Mouse (Mus musculus) hindbrain, embryonic 11.5 days (tissue): ENCODE data around the gene Plch1. TPM values are rescaled to one million over a fixed set of nuclear protein-coding genes. Genes with fewer than 3 reads are reported as not detected.

Experiments
- ATAC-seq: fragments of 200-750 bp; cut with Nextera tagmentation; 2 replicates; pipeline ENCODE4 v1.8.0; 2017; ENCODE audit warnings: mild to moderate bottlenecking, moderate TSS enrichment, moderate library complexity; ENCODE audit not compliant: low FRiP score
- DNase-seq: peaks from one replicate; pipeline ENCODE4 v3.0.0-alpha.2; 2015; ENCODE audit warnings: low spot score
- H3K27ac ChIP-seq: fragments of 300-500 bp; sonication (generic); 2 replicates; pipeline ENCODE4 v1.5.1; 2014; ENCODE audit warnings: mild to moderate bottlenecking, low read depth, low read length
- H3K27me3 ChIP-seq: fragments of 300-500 bp; sonication (generic); 2 replicates; pipeline ENCODE4 v1.6.1; 2014; ENCODE audit warnings: mild to moderate bottlenecking, low read length, moderate library complexity, mixed read lengths; ENCODE audit not compliant: control insufficient read depth, insufficient read depth
- H3K36me3 ChIP-seq: fragments of 300-500 bp; sonication (generic); 2 replicates; pipeline ENCODE4 v1.6.1; 2014; ENCODE audit warnings: mild to moderate bottlenecking, low read length, moderate library complexity, mixed read lengths; ENCODE audit not compliant: control insufficient read depth, insufficient read depth
- H3K4me1 ChIP-seq: fragments of 300-500 bp; sonication (generic); replicated peaks from 2 replicates; pipeline ENCODE4 v1.6.1; 2014; ENCODE audit warnings: low read length, mixed read lengths; ENCODE audit not compliant: control insufficient read depth, insufficient read depth
- H3K4me2 ChIP-seq: fragments of 300-500 bp; sonication (generic); replicated peaks from 2 replicates; pipeline ENCODE4 v1.6.1; 2014; ENCODE audit warnings: mild to moderate bottlenecking, low read depth, low read length
- H3K4me3 ChIP-seq: fragments of 300-500 bp; sonication (generic); 2 replicates; pipeline ENCODE4 v1.5.1; 2014; ENCODE audit warnings: low read depth, low read length
- H3K9ac ChIP-seq: fragments of 300-500 bp; sonication (generic); 2 replicates; pipeline ENCODE4 v1.6.1; 2014; ENCODE audit warnings: low read depth, low read length
- H3K9me3 ChIP-seq: fragments of 300-500 bp; sonication (generic); 2 replicates; pipeline ENCODE4 v1.6.1; 2016; ENCODE audit warnings: low read length; ENCODE audit not compliant: control insufficient read depth
- WGBS: fragments of 180-500 bp; shearing (Covaris S2); extraction: QIAGEN DNeasy Blood & Tissue Kit; methylation state at CpG from one replicate; pipeline ENCODE4 v1.1.7; 2014; 5-methylcytosine and 5-hydroxymethylcytosine counted together
- polyA plus RNA-seq: library from polyadenylated mRNA; unstranded; fragments of >200 nt; fragmentation: Nextera tagmentation; extraction: Ambion mirVana; gene quantifications from 2 replicates; pipeline ENCODE4 v1.2.1, GENCODE M21; 2014

Gene Plch1
- polyA plus RNA-seq, 1 experiment from 2014 or later: 34.6 TPM

- no peaks in the 10 kb centered on the region for H3K27me3 ChIP-seq
- ATAC-seq: no peak
- 77% methylated on average over 1 of the region's 1 CpGs for WGBS
- H3K27ac ChIP-seq: no peak overlapping the region
- no peaks in the 10 kb centered on the region for H3K4me1 ChIP-seq
- no peak for DNase-seq
- H3K36me3 ChIP-seq: no peaks in the 10 kb centered on the region
- no peak overlapping the region for H3K4me2 ChIP-seq
- H3K4me3 ChIP-seq: no peak overlapping the region
- H3K9me3 ChIP-seq: no peaks in the 10 kb centered on the region
- no peak overlapping the region for H3K9ac ChIP-seq
These were observed 85.1 kb downstream of the Plch1 start for GRCm38 (mm10) chr3:63814203-63814602.

- Histone ChIP-seq H3K4me1 (no peaks in the 10 kb centered on the region), H3K27me3 (no peaks in the 10 kb centered on the region), H3K4me3 (no peak overlapping the region), H3K9me3 (no peaks in the 10 kb centered on the region), H3K4me2 (no peak overlapping the region), H3K36me3 (no peaks in the 10 kb centered on the region), H3K27ac (no peak overlapping the region), H3K9ac (no peak overlapping the region)
- ATAC-seq (no peak), DNase-seq (no peak)
- WGBS: 73% methylated on average over 1 of the region's 1 CpGs
These were observed 92.4 kb downstream of the Plch1 start for GRCm38 (mm10) chr3:63806906-63807305.

GRCm38 (mm10) chr3:63805496-63805895 is 93.8 kb downstream of the Plch1 start:
- Histone ChIP-seq H3K27me3 (no peaks in the 10 kb centered on the region), H3K9ac (no peak overlapping the region), H3K4me3 (no peak overlapping the region), H3K4me1 (no peaks in the 10 kb centered on the region), H3K27ac (no peak overlapping the region), H3K36me3 (no peaks in the 10 kb centered on the region), H3K4me2 (no peak overlapping the region), H3K9me3 (no peaks in the 10 kb centered on the region)
- WGBS: 95% methylated on average over 2 of the region's 2 CpGs
- ATAC-seq (no peak), DNase-seq (no peak)

- Histone ChIP-seq H3K36me3 (no peaks in the 10 kb centered on the region), H3K27me3 (no peaks in the 10 kb centered on the region), H3K9ac (no peak overlapping the region), H3K9me3 (no peaks in the 10 kb centered on the region), H3K27ac (no peak overlapping the region), H3K4me2 (no peak overlapping the region), H3K4me3 (no peak overlapping the region), H3K4me1 (no peaks in the 10 kb centered on the region)
- DNase-seq: no peak
- no peak for ATAC-seq
- 93% methylated on average over 5 of the region's 5 CpGs for WGBS
These were observed 98.6 kb downstream of the Plch1 start for GRCm38 (mm10) chr3:63800685-63801084.

GRCm38 (mm10) chr3:63786805-63787365 is 112.4 kb downstream of the Plch1 start:
- Histone ChIP-seq H3K27me3 (no peaks in the 10 kb centered on the region), H3K9ac (no peak overlapping the region), H3K4me2 (no peak overlapping the region), H3K4me3 (no peak overlapping the region), H3K9me3 (no peaks in the 10 kb centered on the region), H3K4me1 (peaks cover 3% of the 10 kb centered on the region; the same call in 1 of the 2 replicates), H3K27ac (0 out of 2 replicates have a peak overlapping the region, but pooled peaks have one; percentile 17), H3K36me3 (no peaks in the 10 kb centered on the region)
- ATAC-seq (peak; percentile 55), DNase-seq (peak; percentile 12)
- WGBS: 40% methylated on average over 5 of the region's 5 CpGs

- H3K4me3 ChIP-seq: no peak overlapping the region
- H3K4me2 ChIP-seq: no peak overlapping the region
- no peak overlapping the region for H3K27ac ChIP-seq
- no peaks in the 10 kb centered on the region for H3K9me3 ChIP-seq
- no peaks in the 10 kb centered on the region for H3K27me3 ChIP-seq
- no peaks in the 10 kb centered on the region for H3K36me3 ChIP-seq
- no peak for DNase-seq
- no peak overlapping the region for H3K9ac ChIP-seq
- WGBS: 82% methylated on average over 7 of the region's 7 CpGs
- ATAC-seq: no peak
- no peaks in the 10 kb centered on the region for H3K4me1 ChIP-seq
These were observed 126.5 kb downstream of the Plch1 start for GRCm38 (mm10) chr3:63772617-63773305.

- no peak overlapping the region for H3K9ac ChIP-seq
- no peaks in the 10 kb centered on the region for H3K36me3 ChIP-seq
- DNase-seq (no peak), ATAC-seq (no peak)
- H3K4me3 ChIP-seq: no peak overlapping the region
- no peak overlapping the region for H3K4me2 ChIP-seq
- no peaks in the 10 kb centered on the region for H3K4me1 ChIP-seq
- H3K9me3 ChIP-seq: no peaks in the 10 kb centered on the region
- H3K27ac ChIP-seq: no peak overlapping the region
- 83% methylated on average over 1 of the region's 1 CpGs for WGBS
- H3K27me3 ChIP-seq: no peaks in the 10 kb centered on the region
These were observed 138.5 kb downstream of the Plch1 start for GRCm38 (mm10) chr3:63760821-63761220.

- H3K4me3 ChIP-seq: no peak overlapping the region
- no peak overlapping the region for H3K9ac ChIP-seq
- H3K27me3 ChIP-seq: no peaks in the 10 kb centered on the region
- no peaks in the 10 kb centered on the region for H3K4me1 ChIP-seq
- H3K36me3 ChIP-seq: peaks cover 2% of the 10 kb centered on the region; the same call in 1 of the 2 replicates
- WGBS: 10% methylated on average over 2 of the region's 2 CpGs
- H3K27ac ChIP-seq: peak overlapping the region; percentile 65
- H3K9me3 ChIP-seq: no peaks in the 10 kb centered on the region
- H3K4me2 ChIP-seq: no peak overlapping the region
- ATAC-seq (peak; percentile 86), DNase-seq (peak; percentile 17)
These were observed 159.2 kb downstream of the Plch1 start for GRCm38 (mm10) chr3:63740073-63740472.

GRCm38 (mm10) chr3:63728325-63728724 is 170.9 kb downstream of the Plch1 start:
- H3K9ac ChIP-seq: no peak overlapping the region
- H3K4me1 ChIP-seq: no peaks in the 10 kb centered on the region
- no peak overlapping the region for H3K27ac ChIP-seq
- H3K4me3 ChIP-seq: no peak overlapping the region
- no peak for DNase-seq
- 92% methylated on average over 1 of the region's 1 CpGs for WGBS
- H3K27me3 ChIP-seq: no peaks in the 10 kb centered on the region
- no peaks in the 10 kb centered on the region for H3K36me3 ChIP-seq
- no peak for ATAC-seq
- no peaks in the 10 kb centered on the region for H3K9me3 ChIP-seq
- H3K4me2 ChIP-seq: no peak overlapping the region
